Mouse (Mus musculus) hindbrain, postnatal 0 days (tissue): ENCODE data around the gene Rpf1. TPM values are rescaled to one million over a fixed set of nuclear protein-coding genes. Genes with fewer than 3 reads are reported as not detected.

Experiments
- ATAC-seq: fragments of 200-750 bp; cut with Nextera tagmentation; 2 replicates; pipeline ENCODE4 v1.8.0; 2017; ENCODE audit warnings: mild to moderate bottlenecking, moderate TSS enrichment, moderate library complexity
- DNase-seq: peaks from one replicate; pipeline ENCODE4 v3.0.0-alpha.2; 2015; ENCODE audit warnings: low spot score
- H3K27ac ChIP-seq: fragments of 300-500 bp; sonication (generic); 2 replicates; pipeline ENCODE4 v1.5.1; 2014; ENCODE audit warnings: mild to moderate bottlenecking
- H3K27me3 ChIP-seq: fragments of 300-500 bp; sonication (generic); 2 replicates; pipeline ENCODE4 v1.6.1; 2014; ENCODE audit warnings: low read length, mixed read lengths; ENCODE audit not compliant: insufficient read depth
- H3K36me3 ChIP-seq: fragments of 300-500 bp; sonication (generic); 2 replicates; pipeline ENCODE4 v1.6.1; 2014; ENCODE audit warnings: low read length, mixed read lengths; ENCODE audit not compliant: insufficient read depth
- H3K4me1 ChIP-seq: fragments of 300-500 bp; sonication (generic); 2 replicates; pipeline ENCODE4 v1.6.1; 2014; ENCODE audit warnings: antibody characterized with exemption, low read length, mixed read lengths; ENCODE audit not compliant: insufficient read depth
- H3K4me2 ChIP-seq: fragments of 300-500 bp; sonication (generic); 2 replicates; pipeline ENCODE4 v1.6.1; 2014; ENCODE audit warnings: low read depth, mild to moderate bottlenecking, low read length, moderate library complexity, mixed read lengths
- H3K4me3 ChIP-seq: fragments of 300-500 bp; sonication (generic); 2 replicates; pipeline ENCODE4 v1.5.1; 2014; ENCODE audit warnings: low read length
- H3K9ac ChIP-seq: fragments of 300-500 bp; sonication (generic); replicated peaks from 2 replicates; pipeline ENCODE4 v1.6.1; 2014; ENCODE audit warnings: mild to moderate bottlenecking, low read length, moderate library complexity, mixed read lengths
- H3K9me3 ChIP-seq: fragments of 300-500 bp; sonication (generic); 2 replicates; pipeline ENCODE4 v1.6.1; 2016; ENCODE audit warnings: low read length, mixed read lengths
- CTCF ChIP-seq: IDR thresholded peaks from 2 replicates; pipeline ENCODE4 v1.5.1; 2016; ENCODE audit warnings: antibody characterized with exemption, control low read depth, low read depth
- WGBS: fragments of 180-500 bp; shearing (Covaris S2); extraction: QIAGEN DNeasy Blood & Tissue Kit; methylation state at CpG from one replicate; pipeline ENCODE4 v1.1.7; 2014; 5-methylcytosine and 5-hydroxymethylcytosine counted together
- polyA plus RNA-seq: library from polyadenylated mRNA; unstranded; fragments of >200 nt; fragmentation: Nextera tagmentation; extraction: Ambion mirVana; gene quantifications from 2 replicates; pipeline ENCODE4 v1.2.1, GENCODE M21; 2015
- total RNA-seq: library from RNA; depleted of rRNA; stranded (reverse); fragments of >200 nt; gene quantifications from 2 replicates; pipeline ENCODE4 v1.2.3, GENCODE M21; 2014

Rpf1 gene
- total and polyA plus RNA-seq, 2 experiments from 2014 or later: 21.0 to 25.9 TPM

GRCm38 (mm10) chr3:146565065-146565411 is 43.8 kb upstream of the Rpf1 start:
- H3K27ac ChIP-seq: 0 out of 2 replicates have a peak overlapping the region, but pooled peaks have one; percentile 62
- DNase-seq (no peak), ATAC-seq (no peak)

GRCm38 (mm10) chr3:146564268-146565064 is 43.2 kb upstream of the Rpf1 start:
- TF ChIP-seq CTCF: peak; percentile 79
- WGBS: 23% methylated on average over 14 of the region's 14 CpGs
- H3K4me2 ChIP-seq: peak overlapping the region; percentile 33; the same call in 1 of the 2 replicates
- peak; percentile 69 for ATAC-seq
- no peaks in the 10 kb centered on the region for H3K27me3 ChIP-seq
- no peak overlapping the region for H3K9ac ChIP-seq
- no peaks in the 10 kb centered on the region for H3K4me1 ChIP-seq
- H3K27ac ChIP-seq: peak overlapping the region; percentile 62
- H3K36me3 ChIP-seq: no peaks in the 10 kb centered on the region
- no peaks in the 10 kb centered on the region for H3K9me3 ChIP-seq
- DNase-seq: peak; percentile 92
- H3K4me3 ChIP-seq: no peak overlapping the region

More at GRCm38 (mm10) chr3:146565065-146565411, 43.8 kb upstream of the Rpf1 start:
- Histone ChIP-seq H3K36me3 (no peaks in the 10 kb centered on the region), H3K4me2 (no peak overlapping the region), H3K9me3 (no peaks in the 10 kb centered on the region), H3K9ac (no peak overlapping the region), H3K27me3 (no peaks in the 10 kb centered on the region), H3K4me1 (no peaks in the 10 kb centered on the region), H3K4me3 (no peak overlapping the region)
- no peak for TF ChIP-seq CTCF
- 92% methylated on average over 1 of the region's 1 CpGs for WGBS

- no peak overlapping the region for H3K4me3 ChIP-seq
- no peaks in the 10 kb centered on the region for H3K9me3 ChIP-seq
- H3K36me3 ChIP-seq: no peaks in the 10 kb centered on the region
- DNase-seq: no peak
- no peaks in the 10 kb centered on the region for H3K27me3 ChIP-seq
- no peak for ATAC-seq
- TF ChIP-seq CTCF: no peak
- no peaks in the 10 kb centered on the region for H3K4me1 ChIP-seq
- H3K4me2 ChIP-seq: no peak overlapping the region
- 93% methylated on average over 7 of the region's 7 CpGs for whole genome bisulfite sequencing
- no peak overlapping the region for H3K9ac ChIP-seq
- H3K27ac ChIP-seq: no peak overlapping the region
Observed at GRCm38 (mm10) chr3:146562936-146563335, 41.7 kb upstream of the Rpf1 start.

- WGBS: 85% methylated on average over 6 of the region's 6 CpGs
- Histone ChIP-seq H3K4me3 (no peak overlapping the region), H3K4me1 (no peaks in the 10 kb centered on the region), H3K9me3 (no peaks in the 10 kb centered on the region), H3K27ac (no peak overlapping the region), H3K9ac (no peak overlapping the region), H3K36me3 (no peaks in the 10 kb centered on the region), H3K27me3 (no peaks in the 10 kb centered on the region), H3K4me2 (no peak overlapping the region)
- DNase-seq (no peak), ATAC-seq (no peak)
- no peak for TF ChIP-seq CTCF
Observed at GRCm38 (mm10) chr3:146557507-146557906, 36.3 kb upstream of the Rpf1 start.

- TF ChIP-seq CTCF: peak; percentile 5; the same call in 1 of the 2 replicates
- ATAC-seq: no peak
- Histone ChIP-seq H3K4me2 (no peak overlapping the region), H3K27me3 (no peaks in the 10 kb centered on the region), H3K27ac (no peak overlapping the region), H3K4me1 (no peaks in the 10 kb centered on the region), H3K36me3 (no peaks in the 10 kb centered on the region), H3K4me3 (no peak overlapping the region), H3K9me3 (no peaks in the 10 kb centered on the region), H3K9ac (no peak overlapping the region)
- DNase-seq: no peak
- WGBS: 79% methylated on average over 1 of the region's 1 CpGs
Observed at GRCm38 (mm10) chr3:146556567-146556966, 35.3 kb upstream of the Rpf1 start.

- Histone ChIP-seq H3K4me1 (no peaks in the 10 kb centered on the region), H3K4me3 (no peak overlapping the region), H3K36me3 (no peaks in the 10 kb centered on the region), H3K27me3 (no peaks in the 10 kb centered on the region), H3K9ac (no peak overlapping the region), H3K27ac (no peak overlapping the region), H3K4me2 (no peak overlapping the region), H3K9me3 (no peaks in the 10 kb centered on the region)
- DNase-seq (no peak), ATAC-seq (no peak)
- 53% methylated on average over 7 of the region's 7 CpGs for WGBS
- TF ChIP-seq CTCF: no peak
Observed at GRCm38 (mm10) chr3:146554816-146555215, 33.6 kb upstream of the Rpf1 start.

GRCm38 (mm10) chr3:146543632-146544031 is 22.4 kb upstream of the Rpf1 start:
- Histone ChIP-seq H3K27ac (no peak overlapping the region), H3K36me3 (no peaks in the 10 kb centered on the region), H3K4me3 (no peak overlapping the region), H3K4me2 (no peak overlapping the region), H3K9me3 (no peaks in the 10 kb centered on the region), H3K27me3 (no peaks in the 10 kb centered on the region), H3K9ac (no peak overlapping the region), H3K4me1 (no peaks in the 10 kb centered on the region)
- no peak for TF ChIP-seq CTCF
- ATAC-seq (no peak), DNase-seq (no peak)
- 27% methylated on average over 1 of the region's 1 CpGs for WGBS
